Mouse (Mus musculus) embryonic fibroblast, embryonic 13.5 days (primary cell): ENCODE measurements around the gene Tcn2. TPM values are rescaled to one million over a fixed set of nuclear protein-coding genes. Genes with fewer than 3 reads are reported as not detected.

Experiments
- H3K27ac ChIP-seq: 2 replicates; pipeline ENCODE4 v1.5.1; 2012; ENCODE audit warnings: low read length, control low read depth, inconsistent platforms; ENCODE audit not compliant: insufficient read depth
- H3K4me1 ChIP-seq: 2 replicates; pipeline ENCODE4 v1.6.1; 2011; ENCODE audit warnings: low read length; ENCODE audit not compliant: control insufficient read depth, insufficient read depth
- H3K4me3 ChIP-seq: 2 replicates; pipeline ENCODE4 v1.5.1; 2011; ENCODE audit warnings: mild to moderate bottlenecking, control low read depth, low read length; ENCODE audit not compliant: insufficient read depth
- CTCF ChIP-seq: IDR thresholded peaks from 2 replicates; pipeline ENCODE4 v1.5.1; 2011; ENCODE audit warnings: mild to moderate bottlenecking, control low read depth, low read length, moderate library complexity, borderline replicate concordance; ENCODE audit not compliant: insufficient read depth
- POLR2A ChIP-seq: IDR thresholded peaks from 2 replicates; pipeline ENCODE4 v1.6.1; 2011; ENCODE audit warnings: low read depth, mild to moderate bottlenecking, control low read depth, low read length, moderate library complexity
- polyA plus RNA-seq: library from polyadenylated mRNA; stranded (reverse); fragments of >200 nt; gene quantifications from 2 replicates; pipeline ENCODE4 v1.2.4, GENCODE M21; 2011; ENCODE audit warnings: low read depth; ENCODE audit not compliant: missing spikeins, insufficient read length

Gene Tcn2
- polyA plus RNA-seq, 1 experiment = 75.4 TPM

DNA sequence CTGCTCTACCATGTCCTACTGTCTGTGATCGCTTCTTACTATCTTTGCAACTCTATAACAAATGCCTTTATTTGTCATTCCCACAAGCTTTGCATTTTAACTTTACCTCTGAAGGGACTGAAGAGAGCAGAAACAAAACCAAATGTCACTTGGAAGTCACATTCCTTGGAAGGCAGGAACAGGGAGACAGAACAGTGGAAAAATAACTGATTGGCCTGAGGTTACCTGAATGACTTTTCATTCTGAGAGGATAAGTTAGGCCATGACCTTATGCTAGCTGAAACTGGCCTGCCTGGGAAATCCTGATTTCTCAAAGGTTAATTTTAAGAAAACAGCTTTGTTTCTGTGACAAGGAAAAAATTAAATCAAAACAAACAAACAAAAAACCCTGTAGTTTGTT is 36.0 kb downstream of the Tcn2 start:
- Histone ChIP-seq H3K27ac (no peak overlapping the region), H3K4me3 (no peak overlapping the region), H3K4me1 (0 out of 2 replicates have a peak, but pooled peaks cover 2% of the 10 kb centered on the region)
- TF ChIP-seq POLR2A = no peak
- no peak for TF ChIP-seq CTCF

DNA sequence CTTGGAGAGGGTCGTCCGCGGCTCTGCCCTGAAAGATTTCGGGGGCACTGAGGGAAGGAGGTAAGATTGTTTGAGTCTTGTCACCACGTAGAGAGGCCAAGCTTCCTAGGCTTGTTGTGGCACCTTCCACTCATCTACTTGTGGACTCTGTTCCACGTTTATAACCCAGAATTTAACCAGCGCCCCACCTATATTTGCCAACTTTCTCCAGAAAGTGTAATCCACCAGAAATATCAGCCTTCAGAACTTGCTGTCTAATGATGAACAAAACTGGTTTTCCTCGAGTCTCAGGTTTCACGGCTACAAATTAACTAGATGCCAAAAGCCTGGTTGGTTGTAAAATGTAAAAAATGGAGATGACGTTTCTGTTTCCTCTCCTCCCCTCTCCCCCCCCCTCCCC is 36.5 kb downstream of the Tcn2 start:
- TF ChIP-seq CTCF (no peak), POLR2A (no peak)
- Histone ChIP-seq H3K4me1 (0 out of 2 replicates have a peak, but pooled peaks cover 2% of the 10 kb centered on the region), H3K4me3 (peak overlapping the region; percentile 62), H3K27ac (peak overlapping the region; percentile 14)

DNA sequence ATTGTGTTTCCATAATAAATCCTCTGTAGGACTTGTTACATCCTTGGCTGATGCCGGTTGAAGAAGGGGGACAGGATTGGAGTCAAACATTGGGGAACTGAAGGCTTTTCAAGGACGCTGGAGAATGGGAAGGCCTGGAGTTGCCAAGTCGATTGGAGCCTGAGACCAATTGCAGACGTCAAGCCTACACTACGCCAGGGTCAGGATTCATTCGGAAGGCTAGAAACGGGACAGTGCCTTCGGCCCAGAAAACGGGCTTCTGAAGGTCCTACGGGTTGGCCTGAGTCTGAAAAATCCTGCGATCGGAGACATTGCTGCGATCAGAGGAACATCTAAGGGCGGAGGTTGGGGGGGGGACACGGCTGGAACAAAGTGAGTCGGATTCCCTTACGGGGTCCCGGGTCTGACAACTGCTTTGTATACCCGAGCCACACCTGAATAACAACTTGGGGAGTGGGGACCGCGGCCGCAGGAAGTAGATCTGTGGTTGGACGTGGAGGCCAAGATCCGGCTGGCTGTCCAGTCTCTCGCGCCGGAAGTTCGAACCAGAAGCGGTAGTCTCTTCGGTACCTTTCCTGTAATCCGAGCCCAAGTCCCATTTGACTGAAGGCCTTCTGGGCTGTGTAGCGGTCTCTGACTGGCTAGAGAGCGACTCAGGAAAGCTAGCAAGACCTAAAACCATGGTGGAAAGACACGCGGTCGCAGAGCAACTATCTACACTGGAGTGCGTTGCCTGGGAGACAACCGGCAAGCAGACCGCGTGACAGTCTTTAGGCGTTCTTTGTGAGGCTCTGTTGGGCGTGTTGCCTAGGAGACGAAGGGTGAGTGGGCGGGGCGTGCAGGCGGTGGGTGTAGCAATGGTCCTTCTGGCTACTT is 37.3 kb downstream of the Tcn2 start, which contains the start of the genes 4921536K21Rik and Dusp18:
4921536K21Rik (minus strand) TSS at position 693 of the 876 bp plus-strand sequence.
Dusp18 (plus strand) TSS at position 835 of the 876 bp plus-strand sequence.
- Histone ChIP-seq H3K4me3 (peak within 1 kb of the TSS; percentile 62), H3K27ac (peak within 1 kb of the TSS; percentile 14), H3K4me1 (no peaks in the 10 kb centered on the region)
- TF ChIP-seq POLR2A = peak; percentile 54
- no peak for TF ChIP-seq CTCF

DNA sequence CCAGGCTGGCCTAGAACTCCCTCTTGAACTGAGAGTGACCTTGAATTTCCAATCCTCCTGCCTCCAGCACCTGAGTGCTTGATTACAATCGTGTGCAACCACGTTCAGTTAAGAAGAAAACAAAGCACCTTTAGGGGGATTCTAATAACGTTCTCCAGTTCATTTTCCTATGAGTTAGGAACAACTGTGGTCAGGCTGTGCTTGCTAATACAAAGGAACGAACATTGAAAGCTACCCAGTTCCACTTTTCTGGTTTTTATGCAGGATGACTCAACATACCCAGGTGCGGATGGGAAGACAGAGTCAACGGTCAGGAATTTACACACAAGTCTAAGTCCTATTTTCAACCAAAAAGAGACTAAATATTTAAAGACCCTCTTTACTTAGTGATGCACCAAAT is 38.0 kb downstream of the Tcn2 start:
- Histone ChIP-seq H3K4me1 (no peaks in the 10 kb centered on the region), H3K27ac (no peak overlapping the region), H3K4me3 (no peak overlapping the region)
- TF ChIP-seq CTCF = no peak
- no peak for TF ChIP-seq POLR2A

DNA sequence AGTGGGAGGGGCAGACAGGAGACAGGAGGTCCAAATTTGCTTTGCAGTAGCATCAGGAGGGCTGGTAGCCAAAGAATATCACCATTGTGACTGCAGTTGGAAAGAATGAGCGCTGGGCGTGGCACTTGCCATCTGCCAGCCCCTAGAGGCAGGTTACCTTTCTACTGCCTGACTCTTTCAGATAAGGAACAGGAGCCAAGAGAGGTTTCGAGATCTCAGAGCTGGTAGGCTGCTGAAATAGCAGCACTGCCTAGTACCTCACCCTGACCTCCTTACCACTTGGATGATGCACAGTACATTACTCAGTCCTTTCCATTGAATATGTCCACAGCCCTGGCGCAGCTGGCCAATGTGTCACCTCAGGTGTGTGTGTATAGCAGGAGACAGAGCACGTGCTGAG is 44.6 kb downstream of the Tcn2 start:
- H3K4me3 ChIP-seq = no peak overlapping the region
- no peak overlapping the region for H3K27ac ChIP-seq
- TF ChIP-seq POLR2A (no peak), CTCF (no peak)
- no peaks in the 10 kb centered on the region for H3K4me1 ChIP-seq

DNA sequence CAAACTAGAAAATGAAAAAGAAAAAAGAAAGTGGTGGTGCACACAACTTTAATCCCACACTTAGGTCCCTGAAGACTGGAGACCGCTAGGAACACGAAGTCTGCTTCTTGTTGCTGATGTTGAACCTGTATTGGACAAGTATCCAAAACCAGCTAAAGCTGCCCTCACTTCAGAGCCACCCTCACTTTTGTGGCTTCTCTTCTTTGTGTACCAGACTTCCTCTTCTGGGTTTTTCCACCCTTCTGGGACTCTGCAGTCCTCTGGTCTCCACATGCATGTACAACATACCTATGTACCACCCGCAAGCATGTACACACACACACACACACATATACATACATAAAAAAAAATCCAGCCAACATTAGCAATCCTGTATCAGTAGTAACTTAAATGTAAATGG is 48.2 kb downstream of the Tcn2 start:
- no peak overlapping the region for H3K4me3 ChIP-seq
- no peak overlapping the region for H3K27ac ChIP-seq
- no peak for TF ChIP-seq POLR2A
- no peak for TF ChIP-seq CTCF
- H3K4me1 ChIP-seq = no peaks in the 10 kb centered on the region

DNA sequence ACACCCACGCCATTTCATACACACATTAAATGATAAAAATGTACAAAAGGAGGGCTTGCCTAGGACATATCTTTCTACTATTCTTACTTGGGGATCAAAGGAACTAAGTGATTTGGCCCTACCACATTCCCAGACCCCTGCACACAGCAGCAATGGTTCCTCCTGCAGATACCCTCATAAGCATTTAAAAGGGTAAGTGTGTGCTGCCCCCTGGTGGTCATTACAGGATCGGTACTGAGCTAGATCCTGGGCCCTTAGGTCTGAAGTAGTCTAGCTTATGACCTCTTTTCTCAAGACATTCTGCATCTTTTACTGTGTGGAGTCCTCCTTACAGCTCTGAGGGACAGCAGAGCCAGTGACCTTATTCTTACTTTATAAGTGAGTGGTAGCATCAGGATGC is 52.1 kb downstream of the Tcn2 start:
- Histone ChIP-seq H3K4me1 (no peaks in the 10 kb centered on the region), H3K4me3 (no peak overlapping the region)
- TF ChIP-seq CTCF (peak; percentile 53; the same call in 1 of the 2 replicates), POLR2A (no peak)

DNA sequence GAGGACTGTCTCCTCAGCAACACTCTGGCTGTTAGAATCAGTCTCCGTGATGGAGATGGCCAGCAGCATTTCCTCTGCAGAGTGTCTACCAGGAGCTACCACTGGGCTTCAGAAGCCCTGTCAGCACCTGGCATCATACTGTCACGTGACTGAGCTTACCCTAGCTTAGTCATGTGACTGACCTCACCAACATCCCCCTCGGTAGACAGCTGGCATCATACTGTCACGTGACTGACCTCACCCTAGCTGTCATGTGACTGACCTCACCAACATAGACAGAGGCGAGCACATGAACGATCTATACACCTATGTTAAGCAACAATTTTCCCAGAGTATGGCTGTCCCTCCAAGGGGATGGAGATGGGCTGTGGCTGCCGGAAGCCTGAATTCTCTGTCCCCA is 53.3 kb downstream of the Tcn2 start:
- Histone ChIP-seq H3K4me3 (no peak overlapping the region), H3K4me1 (no peaks in the 10 kb centered on the region), H3K27ac (no peak overlapping the region)
- TF ChIP-seq CTCF (no peak), POLR2A (no peak)

More for the DNA sequence above, 52.1 kb downstream of the Tcn2 start:
- H3K27ac ChIP-seq = no peak overlapping the region

DNA sequence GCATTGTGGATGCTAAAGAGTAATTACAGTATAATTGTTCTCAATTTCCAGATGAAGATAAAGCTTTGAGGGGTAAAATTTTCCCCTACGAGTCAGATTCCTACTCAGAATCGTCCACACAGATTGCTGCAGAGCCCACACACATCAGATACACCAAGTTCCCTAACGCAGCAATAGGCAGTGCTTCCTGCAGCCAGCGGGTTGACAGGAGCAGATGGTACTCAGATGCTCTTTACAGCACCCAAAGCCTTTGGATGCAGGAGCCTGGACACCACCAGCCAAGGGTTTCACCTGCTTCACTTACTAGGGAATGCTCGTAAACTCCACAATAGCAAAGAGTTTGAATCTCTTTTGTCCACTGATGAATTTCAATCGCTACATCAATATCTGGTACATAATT is 55.5 kb downstream of the Tcn2 start:
- H3K4me1 ChIP-seq = no peaks in the 10 kb centered on the region
- TF ChIP-seq CTCF (no peak), POLR2A (no peak)
- no peak overlapping the region for H3K27ac ChIP-seq
- no peak overlapping the region for H3K4me3 ChIP-seq

Other genes with a start within 250 kb of the Tcn2 start
- gene Osbp2, start 68.3 kb downstream of the Tcn2 start, polyA plus RNA-seq = 1.3 and 1.5 TPM in 2 replicates
- 0.68 and 0.86 TPM in 2 replicates for gene 4921536K21Rik, start 37.1 kb downstream of the Tcn2 start, polyA plus RNA-seq
- 11.7 and 12.6 TPM in 2 replicates for gene Dusp18, start 36.9 kb downstream of the Tcn2 start, polyA plus RNA-seq
- 12.0 and 13.1 TPM in 2 replicates for gene Slc35e4, start 17.5 kb downstream of the Tcn2 start, polyA plus RNA-seq
- 146 and 152 TPM in 2 replicates for gene Pes1, start 31.8 kb upstream of the Tcn2 start, polyA plus RNA-seq
- gene 4930556J24Rik, start 44.6 kb upstream of the Tcn2 start, polyA plus RNA-seq = not detected in 2 replicates
- gene Gal3st1, start 51.5 kb upstream of the Tcn2 start, polyA plus RNA-seq = 0.73 and 0.86 TPM in 2 replicates
- gene Sec14l4, start 99.3 kb upstream of the Tcn2 start, polyA plus RNA-seq = not detected in 2 replicates
- not detected in 2 replicates for gene Sec14l3, start 132.7 kb upstream of the Tcn2 start, polyA plus RNA-seq
- gene Mtfp1, start 163.3 kb upstream of the Tcn2 start, polyA plus RNA-seq = 0.49 and 1.6 TPM in 2 replicates
- gene Sec14l2, start 191.3 kb upstream of the Tcn2 start, polyA plus RNA-seq = 1.8 and 2.5 TPM in 2 replicates
- 16.4 and 19.6 TPM in 2 replicates for gene Rnf215, start 203.0 kb upstream of the Tcn2 start, polyA plus RNA-seq
- gene Ccdc157, start 228.1 kb upstream of the Tcn2 start, polyA plus RNA-seq = 9.2 and 9.4 TPM in 2 replicates
- 42.5 and 46.8 TPM in 2 replicates for gene Sf3a1, start 228.2 kb upstream of the Tcn2 start, polyA plus RNA-seq